Mouse (Mus musculus) ovary, postnatal 36 days (tissue): Measurements from ENCODE around the gene Mark4.

Experiments used
- DNase-seq: peaks from one replicate; pipeline ENCODE4 v3.0.0; 2022; ENCODE audit warnings: low spot score, mixed read lengths

Gene Mark4

DNA sequence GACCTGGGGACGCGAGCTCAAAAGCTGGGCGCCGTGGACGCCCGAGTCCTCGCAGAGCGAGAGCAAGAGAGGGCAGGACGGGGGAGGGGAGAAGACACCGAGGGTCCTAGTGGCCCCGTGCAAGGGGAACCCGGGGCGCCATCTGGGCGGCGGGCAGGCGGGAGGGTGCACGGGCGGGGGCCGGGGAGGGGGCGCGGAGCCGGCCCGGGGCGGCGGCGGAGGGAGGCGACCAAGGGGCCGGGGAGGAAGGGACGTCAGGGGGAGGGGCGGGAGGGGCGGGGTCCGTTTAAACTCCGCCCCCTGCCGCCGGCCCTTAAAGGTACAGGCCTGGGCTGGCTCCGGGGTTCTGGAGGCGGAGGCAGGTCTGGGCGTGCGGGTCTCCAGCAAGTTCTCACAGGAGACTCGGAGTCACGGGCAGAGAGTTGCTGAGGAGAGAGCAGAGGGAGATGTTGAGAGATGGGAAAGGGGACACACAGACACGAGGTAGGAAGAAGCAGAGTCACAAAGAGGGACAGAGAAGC lies at the start of gene Mark4:
TSS of gene Mark4 (minus strand) at position 231 of the 521 bp plus-strand sequence.
- peak; percentile 80 for DNase-seq

DNA sequence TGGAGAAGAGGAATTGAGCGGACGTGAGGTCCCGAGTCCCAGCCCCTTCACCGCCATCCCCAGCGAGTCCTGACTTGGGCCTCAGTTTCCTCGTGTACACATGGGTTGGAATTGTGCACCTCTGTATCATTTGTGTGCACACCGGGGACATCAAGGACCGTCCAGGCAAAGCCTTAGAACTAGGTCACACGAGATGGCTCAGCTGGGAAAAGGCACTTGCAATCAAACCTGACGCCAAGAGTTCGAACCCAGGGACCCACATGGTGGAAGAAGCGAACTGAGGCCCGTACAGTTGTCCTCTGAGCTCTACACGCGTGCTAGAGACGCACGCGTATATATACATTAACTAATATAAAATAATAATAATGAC lies 49.0 kb upstream of the Mark4 start:
- no peak for DNase-seq

DNA sequence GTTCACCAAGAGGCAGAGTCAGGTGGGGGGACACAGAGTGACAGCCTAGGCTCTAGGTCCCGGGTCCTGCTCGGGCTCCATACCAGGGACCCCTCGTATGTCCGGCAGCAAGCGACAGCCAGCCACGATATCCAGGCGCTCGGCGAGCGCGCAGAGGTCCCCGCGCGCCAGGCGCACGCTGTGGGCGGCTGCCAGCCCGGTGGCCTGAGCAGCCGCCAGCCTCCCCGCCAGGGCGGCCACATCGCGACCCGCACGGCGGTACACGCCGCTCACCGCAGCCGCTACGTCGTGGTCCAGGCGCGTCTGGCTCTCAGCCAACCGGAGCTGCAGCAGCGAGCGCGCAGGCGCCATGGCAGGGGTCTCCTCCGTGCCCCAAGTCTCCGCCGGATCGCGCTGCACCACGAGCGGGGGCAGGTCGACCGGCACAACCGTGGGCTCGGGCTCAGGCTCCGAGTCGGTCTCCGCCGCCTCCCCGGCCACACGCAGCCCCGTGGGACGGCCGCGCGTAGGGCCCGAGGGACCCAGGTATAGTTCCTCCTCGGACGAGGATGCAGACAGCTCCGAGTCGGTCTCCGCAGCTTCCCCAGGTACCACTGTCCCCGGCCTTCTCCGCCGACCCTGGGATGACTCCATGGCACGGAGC lies 48.5 kb upstream of the Mark4 start:
- DNase-seq, result peak; percentile 64

DNA sequence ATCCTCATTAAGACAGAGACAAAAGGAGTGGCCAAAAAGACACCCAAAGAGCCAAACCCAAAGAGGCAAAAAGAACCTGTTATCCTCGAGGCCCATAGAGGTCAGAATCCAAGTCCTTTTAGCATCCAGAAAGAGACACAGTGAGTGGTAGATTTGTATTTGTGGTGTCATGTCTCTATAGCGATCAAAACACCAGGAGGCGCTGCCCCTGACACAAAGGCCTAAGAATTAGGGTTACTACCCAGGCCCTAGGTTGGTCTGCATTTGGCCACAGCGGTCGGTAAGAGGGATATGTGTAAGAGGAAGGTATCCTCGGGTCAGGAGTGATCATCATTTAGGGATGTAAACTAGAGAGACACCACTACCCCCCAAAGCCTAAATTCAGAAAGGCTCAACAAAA lies 47.7 kb upstream of the Mark4 start:
- DNase-seq, result no peak

DNA sequence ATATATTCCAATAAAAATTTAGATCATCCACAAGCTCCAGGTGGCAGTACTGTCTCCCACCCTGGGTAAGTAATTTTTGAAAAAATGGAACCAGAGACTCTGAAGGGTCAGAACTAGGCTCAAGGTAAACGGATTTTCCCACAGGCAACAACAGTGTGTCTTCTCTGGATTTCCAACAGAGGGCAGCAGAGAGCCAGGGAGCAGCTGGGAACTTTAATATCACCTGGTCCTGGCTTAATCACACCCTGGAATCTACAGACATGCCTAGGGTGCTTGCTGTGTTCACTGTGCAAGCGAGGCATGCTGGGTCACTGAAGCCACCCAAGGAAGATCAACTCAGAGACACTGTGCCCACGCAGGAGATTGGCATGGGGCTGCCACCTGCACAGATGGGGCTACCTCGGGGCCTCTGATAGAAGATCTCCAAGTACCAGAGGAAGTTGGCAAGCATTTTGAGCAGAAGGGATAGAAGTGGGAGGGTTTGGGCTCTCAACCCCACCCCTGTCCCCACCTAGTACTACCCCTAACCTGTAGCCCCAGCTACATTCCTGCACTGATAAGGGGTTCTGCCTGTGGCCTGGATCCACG lies 45.0 kb upstream of the Mark4 start:
- no peak for DNase-seq

GRCm38 (mm10) chr7:19501658-19502057 lies 43.0 kb upstream of the Mark4 start:
- no peak for DNase-seq

DNA sequence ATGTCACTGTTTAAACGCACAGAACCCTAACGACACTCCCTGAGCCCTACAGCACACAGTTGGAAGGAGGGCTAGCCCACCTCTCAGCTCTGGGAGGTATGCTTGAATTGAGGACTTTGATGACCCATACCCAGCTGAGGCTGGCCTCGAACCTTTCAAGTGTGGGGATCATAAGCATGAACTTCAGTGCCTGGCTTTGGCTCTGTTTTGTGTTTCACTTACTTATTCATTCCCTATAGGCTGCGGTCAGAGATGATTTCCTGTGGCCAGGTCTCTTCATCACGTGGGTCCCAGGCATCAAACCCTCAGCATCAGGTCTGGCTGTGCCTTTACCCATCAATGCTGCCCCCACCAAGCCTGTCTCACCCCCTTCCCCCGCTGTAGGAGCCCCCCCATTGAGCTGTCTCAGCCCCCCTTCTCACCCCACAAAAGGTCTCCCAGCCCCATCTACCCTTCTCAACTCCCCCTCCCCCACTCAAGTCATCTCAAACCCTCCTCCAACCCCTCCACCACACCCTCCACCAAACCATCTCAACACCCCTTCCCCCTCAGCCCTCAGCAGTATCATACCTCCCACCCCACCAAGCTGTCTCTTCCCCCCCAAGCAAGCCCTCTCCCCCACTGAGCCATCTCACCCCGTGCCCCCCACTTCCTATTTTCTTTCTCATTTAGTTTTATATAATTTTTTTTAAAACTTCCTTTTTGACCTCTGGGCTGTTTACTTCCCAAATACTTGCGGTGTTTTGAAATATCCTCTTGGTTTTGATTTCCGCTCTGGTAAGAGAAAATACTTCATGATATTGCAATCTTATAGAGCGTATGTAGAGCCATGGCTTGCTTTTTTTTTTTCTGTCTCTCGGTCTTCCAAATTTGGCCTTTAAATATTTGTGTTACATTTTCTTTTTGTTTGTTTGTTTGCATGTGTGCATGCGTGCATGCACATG lies 42.1 kb upstream of the Mark4 start:
- no peak for DNase-seq

- no peak for DNase-seq
Observed at GRCm38 (mm10) chr7:19498326-19498725, 39.7 kb upstream of the Mark4 start.

DNA sequence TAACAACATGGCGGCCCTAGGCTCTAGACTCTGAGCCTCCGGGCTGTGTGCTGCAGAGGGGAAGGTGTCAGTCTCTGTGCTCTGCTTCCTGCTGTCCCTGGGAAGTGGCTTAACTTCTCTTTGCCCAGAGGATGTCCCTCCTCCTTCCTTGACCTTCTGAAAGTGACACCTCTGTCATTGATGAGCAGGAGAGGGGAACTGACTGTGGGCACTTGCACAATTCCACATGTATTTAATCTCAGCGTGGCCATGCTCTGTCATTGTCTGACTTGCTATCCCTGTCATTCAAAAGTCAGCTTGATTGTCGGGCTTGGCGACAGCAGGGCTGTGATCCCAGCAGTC lies 37.6 kb upstream of the Mark4 start:
- DNase-seq, result no peak

GRCm38 (mm10) chr7:19495521-19496213 lies 37.0 kb upstream of the Mark4 start:
- peak; percentile 86 for DNase-seq

- DNase-seq, result peak; percentile 52
Observed at GRCm38 (mm10) chr7:19494751-19495474, 36.3 kb upstream of the Mark4 start.

GRCm38 (mm10) chr7:19491731-19492130 lies 33.1 kb upstream of the Mark4 start:
- DNase-seq, result peak; percentile 53

DNA sequence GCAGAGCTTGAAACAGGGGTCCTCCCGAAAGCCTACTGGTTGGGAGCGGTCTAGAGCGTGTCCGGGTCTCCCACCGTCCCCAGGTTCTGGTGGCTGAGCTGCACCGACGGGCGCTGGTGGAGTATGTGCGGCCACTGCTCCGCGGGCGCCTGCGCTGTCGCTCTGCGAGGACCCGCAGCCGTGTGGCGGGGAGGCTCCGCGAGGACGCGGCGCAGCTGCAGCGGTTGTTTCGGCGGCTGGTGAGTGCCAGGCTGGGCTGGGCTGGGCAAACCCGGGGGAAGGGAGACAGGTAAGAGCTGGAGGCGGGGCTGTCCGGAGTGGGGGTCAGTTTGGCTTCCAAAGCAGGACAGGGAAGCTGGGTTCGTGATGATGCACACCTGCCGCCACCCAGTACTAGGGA lies 30.9 kb upstream of the Mark4 start:
- DNase-seq, result no peak

DNA sequence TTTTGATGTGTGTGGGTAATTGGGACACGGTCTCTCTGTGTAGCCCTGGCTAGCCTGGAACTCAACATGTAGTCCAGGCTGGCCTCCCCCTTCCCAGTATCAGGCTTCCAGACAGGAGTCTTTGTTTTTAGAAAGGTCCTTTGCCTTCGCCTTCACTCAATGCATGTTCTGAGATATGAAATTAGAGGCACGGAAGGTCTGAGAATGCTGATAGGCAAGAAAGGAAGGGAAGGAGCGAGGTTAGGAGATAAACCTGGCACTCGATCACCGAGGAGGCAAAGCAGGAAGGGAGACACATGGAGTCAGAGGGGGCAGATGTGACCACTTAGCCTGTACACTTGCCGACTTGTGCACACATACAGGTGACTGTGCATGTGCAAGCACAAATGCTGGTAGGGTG lies 27.9 kb upstream of the Mark4 start:
- DNase-seq, result no peak

DNA sequence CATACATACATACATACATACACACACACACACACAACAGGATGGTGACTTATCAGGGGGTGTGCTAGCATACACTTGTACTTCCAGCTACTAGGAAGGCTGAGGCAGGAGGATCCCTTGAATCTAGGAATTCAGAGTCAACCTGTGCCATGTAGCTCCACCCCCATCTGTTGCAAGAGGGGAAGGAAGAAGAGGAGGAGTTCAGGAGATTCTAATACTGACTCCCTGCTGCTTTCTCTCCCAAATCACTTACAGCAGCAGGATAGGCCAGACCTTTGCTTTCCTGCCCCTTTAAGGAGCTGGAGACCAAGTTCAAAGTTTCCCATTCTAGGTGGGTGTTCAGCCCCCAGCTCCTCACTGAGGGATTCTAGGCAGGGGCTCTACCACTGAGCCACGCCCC lies 26.9 kb upstream of the Mark4 start:
- no peak for DNase-seq

DNA sequence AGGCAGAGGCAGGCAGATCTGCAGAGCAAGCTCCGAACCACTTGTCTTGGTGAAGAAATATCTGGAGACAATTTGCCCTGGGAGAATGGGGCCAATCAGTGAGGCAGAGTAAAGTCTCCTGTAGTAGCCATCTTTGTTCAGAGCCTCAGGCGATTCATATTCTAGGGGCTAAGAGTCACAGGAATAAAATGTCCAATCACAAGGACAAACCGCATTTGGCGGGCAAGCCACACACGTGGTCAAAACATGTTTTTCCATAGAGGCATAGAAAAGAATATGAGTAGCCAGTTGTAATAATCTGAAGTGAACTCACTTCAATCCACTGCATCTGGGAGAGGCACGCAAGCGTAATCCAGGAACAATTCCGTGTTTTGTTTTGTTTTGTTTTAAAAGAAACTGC lies 24.7 kb upstream of the Mark4 start:
- no peak for DNase-seq

- no peak for DNase-seq
Observed at GRCm38 (mm10) chr7:19477624-19478384, 19.2 kb upstream of the Mark4 start.

DNA sequence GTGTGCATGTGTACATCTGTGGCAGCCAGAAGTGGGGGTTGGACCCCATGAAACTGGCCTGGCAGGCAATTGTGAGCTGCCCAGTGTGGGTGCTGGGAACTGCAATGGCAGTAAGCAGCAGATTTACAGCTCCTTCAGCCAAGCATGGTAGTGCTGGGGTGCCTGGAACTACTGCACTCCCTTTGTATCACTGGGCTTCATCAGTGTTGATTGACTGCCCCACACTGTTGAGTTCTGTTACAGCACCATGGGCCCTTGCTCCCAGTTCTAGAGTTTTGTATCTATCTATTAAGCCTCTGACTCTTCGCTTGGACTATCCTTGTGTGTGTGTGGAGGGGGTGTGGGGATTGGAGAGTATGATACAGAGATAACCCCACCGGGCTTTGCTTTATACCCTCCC lies 18.5 kb upstream of the Mark4 start:
- no peak for DNase-seq

GRCm38 (mm10) chr7:19473875-19474443 lies 15.3 kb upstream of the Mark4 start:
- peak; percentile 84 for DNase-seq

DNA sequence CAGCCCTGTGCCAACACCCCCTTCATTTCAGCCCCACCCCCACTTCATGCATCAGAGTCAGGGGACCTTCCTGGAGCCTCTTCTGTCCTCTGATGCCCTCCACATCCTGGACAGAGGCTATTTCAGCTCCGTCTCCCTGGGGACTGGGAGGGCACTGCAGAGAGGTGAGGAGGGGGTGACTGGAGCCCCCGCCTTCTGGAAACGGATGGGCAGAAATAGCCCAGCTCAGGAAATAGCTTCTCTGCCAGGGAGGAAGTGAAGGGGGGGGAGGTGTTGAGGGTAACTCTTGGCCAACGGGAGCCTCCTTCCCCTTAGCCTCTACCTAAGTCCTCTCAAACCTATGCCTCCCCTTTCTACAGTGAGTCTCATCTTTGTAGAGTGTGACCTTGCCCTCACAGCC lies 13.8 kb upstream of the Mark4 start:
- no peak for DNase-seq

- DNase-seq, result no peak
Observed at GRCm38 (mm10) chr7:19470308-19470707, 11.7 kb upstream of the Mark4 start.
